Mouse (Mus musculus): ENCODE measurements at regions not wholly inside any gene's neighbourhood (a gene's known extent, or its start where the extent isn't known, plus 50 kb on each side); places are given as distances from the start of the nearest gene placed in this dataset.
"Not testable (repeated sequence)": the region's sequence is repeated elsewhere in the genome, so short reads cannot be mapped to it uniquely, and the experiment has no call there.

GRCm38 (mm10) chr6:109153624-109154023, 325.2 kb downstream of the Edem1 start:
- Histone ChIP-seq H3K27me3 (ENCODE audit: control insufficient read depth, insufficient read depth, low read length) (no peaks in the 10 kb centered on the region), H3K36me3 (ENCODE audit: control insufficient read depth, insufficient read depth, low read length) (no peaks in the 10 kb centered on the region), H3K4me3 (ENCODE audit: control insufficient read depth, insufficient read depth, low read length) (no peak overlapping the region), H3K27ac (ENCODE audit: control insufficient read depth, insufficient read depth, low read length) (no peak overlapping the region), H3K4me1 (replicated peaks; ENCODE audit: control insufficient read depth, insufficient read depth, low read length) (no peaks in the 10 kb centered on the region)
- 23% methylated on average over 7 of the region's 7 CpGs for WGBS
- no peak for TF ChIP-seq CTCF (IDR thresholded peaks at IDR 0.05; ENCODE audit: borderline replicate concordance, control insufficient read depth, extremely low read depth, insufficient read depth, low read length, poor library complexity)
- DNase-seq, result no peak

- Histone ChIP-seq H3K27ac (ENCODE audit: control insufficient read depth, insufficient read depth, low read length) (no peak overlapping the region), H3K4me3 (ENCODE audit: control insufficient read depth, insufficient read depth, low read length) (no peak overlapping the region), H3K36me3 (ENCODE audit: control insufficient read depth, insufficient read depth, low read length) (no peaks in the 10 kb centered on the region), H3K4me1 (replicated peaks; ENCODE audit: control insufficient read depth, insufficient read depth, low read length) (no peaks in the 10 kb centered on the region), H3K27me3 (ENCODE audit: control insufficient read depth, insufficient read depth, low read length) (no peaks in the 10 kb centered on the region)
- TF ChIP-seq POLR2A (IDR thresholded peaks at IDR 0.05; ENCODE audit: control insufficient read depth, extremely low read depth, insufficient read depth, low read length, poor library complexity), result no peak
- no peak for TF ChIP-seq CTCF (IDR thresholded peaks at IDR 0.05; ENCODE audit: borderline replicate concordance, control insufficient read depth, extremely low read depth, insufficient read depth, low read length, poor library complexity)
- whole genome bisulfite sequencing, result 85% methylated on average over 7 of the region's 7 CpGs
- DNase-seq, result no peak
Measured at GRCm38 (mm10) chr6:109159561-109159960, 331.1 kb downstream of the Edem1 start.

- DNase-seq, result no peak
- TF ChIP-seq CTCF (IDR thresholded peaks at IDR 0.05; ENCODE audit: borderline replicate concordance, control insufficient read depth, extremely low read depth, insufficient read depth, low read length, poor library complexity) (no peak), POLR2A (IDR thresholded peaks at IDR 0.05; ENCODE audit: control insufficient read depth, extremely low read depth, insufficient read depth, low read length, poor library complexity) (no peak)
Measured at GRCm38 (mm10) chr6:109167439-109167838, 339.0 kb downstream of the Edem1 start.

GRCm38 (mm10) chr6:109172104-109172850, 343.8 kb downstream of the Edem1 start:
- no peak for DNase-seq
- TF ChIP-seq POLR2A (IDR thresholded peaks at IDR 0.05; ENCODE audit: control insufficient read depth, extremely low read depth, insufficient read depth, low read length, poor library complexity) (no peak), CTCF (IDR thresholded peaks at IDR 0.05; ENCODE audit: borderline replicate concordance, control insufficient read depth, extremely low read depth, insufficient read depth, low read length, poor library complexity) (no peak)
- Histone ChIP-seq H3K27ac (ENCODE audit: control insufficient read depth, insufficient read depth, low read length) (no peak overlapping the region), H3K4me1 (replicated peaks; ENCODE audit: control insufficient read depth, insufficient read depth, low read length) (no peaks in the 10 kb centered on the region), H3K4me3 (ENCODE audit: control insufficient read depth, insufficient read depth, low read length) (no peak overlapping the region), H3K36me3 (ENCODE audit: control insufficient read depth, insufficient read depth, low read length) (no peaks in the 10 kb centered on the region), H3K27me3 (ENCODE audit: control insufficient read depth, insufficient read depth, low read length) (no peaks in the 10 kb centered on the region)
- 72% methylated on average over 6 of the region's 6 CpGs for WGBS

More at GRCm38 (mm10) chr6:109167439-109167838, 339.0 kb downstream of the Edem1 start:
- H3K4me1 ChIP-seq (replicated peaks; ENCODE audit: control insufficient read depth, insufficient read depth, low read length), result no peaks in the 10 kb centered on the region
- no peaks in the 10 kb centered on the region for H3K27me3 ChIP-seq (ENCODE audit: control insufficient read depth, insufficient read depth, low read length)
- H3K36me3 ChIP-seq (ENCODE audit: control insufficient read depth, insufficient read depth, low read length), result no peaks in the 10 kb centered on the region
- H3K27ac ChIP-seq (ENCODE audit: control insufficient read depth, insufficient read depth, low read length), result no peak overlapping the region
- no peak overlapping the region for H3K4me3 ChIP-seq (ENCODE audit: control insufficient read depth, insufficient read depth, low read length)
- 92% methylated on average over 5 of the region's 5 CpGs for WGBS

- Histone ChIP-seq H3K27ac (ENCODE audit: control insufficient read depth, insufficient read depth, low read length) (no peak overlapping the region), H3K4me1 (replicated peaks; ENCODE audit: control insufficient read depth, insufficient read depth, low read length) (no peaks in the 10 kb centered on the region), H3K4me3 (ENCODE audit: control insufficient read depth, insufficient read depth, low read length) (no peak overlapping the region), H3K27me3 (ENCODE audit: control insufficient read depth, insufficient read depth, low read length) (no peaks in the 10 kb centered on the region), H3K36me3 (ENCODE audit: control insufficient read depth, insufficient read depth, low read length) (no peaks in the 10 kb centered on the region)
- WGBS, result 92% methylated on average over 1 of the region's 1 CpGs
- no peak for DNase-seq
- TF ChIP-seq CTCF (IDR thresholded peaks at IDR 0.05; ENCODE audit: borderline replicate concordance, control insufficient read depth, extremely low read depth, insufficient read depth, low read length, poor library complexity), result no peak
Measured at GRCm38 (mm10) chr6:109173015-109173414, 344.6 kb downstream of the Edem1 start.

- Histone ChIP-seq H3K27me3 (ENCODE audit: control insufficient read depth, insufficient read depth, low read length) (no peaks in the 10 kb centered on the region), H3K4me3 (ENCODE audit: control insufficient read depth, insufficient read depth, low read length) (no peak overlapping the region), H3K4me1 (replicated peaks; ENCODE audit: control insufficient read depth, insufficient read depth, low read length) (no peaks in the 10 kb centered on the region), H3K36me3 (ENCODE audit: control insufficient read depth, insufficient read depth, low read length) (no peaks in the 10 kb centered on the region), H3K27ac (ENCODE audit: control insufficient read depth, insufficient read depth, low read length) (no peak overlapping the region)
- 92% methylated on average over 3 of the region's 3 CpGs for WGBS
- DNase-seq, result no peak
- no peak for TF ChIP-seq POLR2A (IDR thresholded peaks at IDR 0.05; ENCODE audit: control insufficient read depth, extremely low read depth, insufficient read depth, low read length, poor library complexity)
Measured at GRCm38 (mm10) chr6:109176876-109177275, 348.4 kb downstream of the Edem1 start.

GRCm38 (mm10) chr6:109182878-109183277, 354.4 kb downstream of the Edem1 start:
- Histone ChIP-seq H3K27ac (ENCODE audit: control insufficient read depth, insufficient read depth, low read length) (no peak overlapping the region), H3K4me1 (replicated peaks; ENCODE audit: control insufficient read depth, insufficient read depth, low read length) (no peaks in the 10 kb centered on the region), H3K4me3 (ENCODE audit: control insufficient read depth, insufficient read depth, low read length) (no peak overlapping the region), H3K27me3 (ENCODE audit: control insufficient read depth, insufficient read depth, low read length) (no peaks in the 10 kb centered on the region), H3K36me3 (ENCODE audit: control insufficient read depth, insufficient read depth, low read length) (no peaks in the 10 kb centered on the region)
- TF ChIP-seq CTCF (IDR thresholded peaks at IDR 0.05; ENCODE audit: borderline replicate concordance, control insufficient read depth, extremely low read depth, insufficient read depth, low read length, poor library complexity), result no peak
- no peak for TF ChIP-seq POLR2A (IDR thresholded peaks at IDR 0.05; ENCODE audit: control insufficient read depth, extremely low read depth, insufficient read depth, low read length, poor library complexity)
- 79% methylated on average over 3 of the region's 3 CpGs for WGBS
- no peak for DNase-seq

- not testable (repeated sequence) for DNase-seq; H3K4me1 ChIP-seq (replicated peaks; ENCODE audit: control insufficient read depth, insufficient read depth, low read length)
- WGBS, result 90% methylated on average over 2 of the region's 2 CpGs
Measured at GRCm38 (mm10) chr6:109193061-109193460, 364.6 kb downstream of the Edem1 start.

More at GRCm38 (mm10) chr6:109193061-109193460, 364.6 kb downstream of the Edem1 start:
- not testable (repeated sequence) for H3K27ac ChIP-seq (ENCODE audit: control insufficient read depth, insufficient read depth, low read length); H3K4me3 ChIP-seq (ENCODE audit: control insufficient read depth, insufficient read depth, low read length); H3K36me3 ChIP-seq (ENCODE audit: control insufficient read depth, insufficient read depth, low read length); H3K27me3 ChIP-seq (ENCODE audit: control insufficient read depth, insufficient read depth, low read length)
